Mouse (Mus musculus): Measurements from ENCODE around the gene Gm21586. TPM values are rescaled to one million over a fixed set of nuclear protein-coding genes. Genes with fewer than 3 reads are reported as not detected.

The Gm21586 gene
- polyA plus RNA-seq (2012; rRNA removed): not detected in 2 replicates

GRCm38 (mm10) chr4:42439078-42439477 is at the start of gene Gm21586:
Gene Gm21586, plus strand, starts transcription at chr4:42439378.

GRCm38 (mm10) chr4:42466452-42466851 is 27.3 kb downstream of the Gm21586 start, which contains the start of gene Gm2163:
Gene Gm2163, plus strand, starts transcription at chr4:42466752.

Other genes starting within 250 kb of the Gm21586 start
- not detected in 2 replicates for gene Gm10600, start 198.7 kb upstream of the Gm21586 start, polyA plus RNA-seq (2012; rRNA removed)
- gene Ccl21b, start 183.6 kb upstream of the Gm21586 start, polyA plus RNA-seq (2012; rRNA removed): 1.3 TPM in 1 of 2 replicates, not detected in the other
- gene Gm21953, start 145.1 kb upstream of the Gm21586 start, polyA plus RNA-seq (2012; rRNA removed): not detected in 2 replicates
- not detected in 2 replicates for gene Fam205a3, start 121.0 kb upstream of the Gm21586 start, polyA plus RNA-seq (2012; rRNA removed)
- gene Gm2163, start 27.4 kb downstream of the Gm21586 start, polyA plus RNA-seq (2012; rRNA removed): not detected in 2 replicates
- gene Fam205a2, start 88.8 kb downstream of the Gm21586 start, polyA plus RNA-seq (2012; rRNA removed): not detected in 2 replicates
- gene Gm10591, start 172.8 kb downstream of the Gm21586 start, polyA plus RNA-seq (2012; rRNA removed): 1.3 TPM in 1 of 2 replicates, not detected in the other
- gene Gm2564, start 190.3 kb downstream of the Gm21586 start, polyA plus RNA-seq (2012; rRNA removed): 0.63 TPM in 1 of 2 replicates, not detected in the other
- not detected in 2 replicates for gene Ccl27b, start 215.9 kb downstream of the Gm21586 start, polyA plus RNA-seq (2012; rRNA removed)
- 0.09 and 0.14 TPM in 2 replicates for gene Il11ra2, start 222.5 kb downstream of the Gm21586 start, polyA plus RNA-seq (2012; rRNA removed)